Mouse (Mus musculus): ENCODE results near the gene Srcin1.
A peak's percentile ranks its signal among the peaks of the same experiment; 100 is the strongest.

Srcin1 gene

GRCm38 (mm10) chr11:97576136-97576906, at the start of gene Srcin1:
Srcin1 (minus strand) TSS chr11:97576186.
- DNase-seq (ENCODE audit: low spot score in 2 of 2), result peak; percentile 74 to 92

GRCm38 (mm10) chr11:97625551-97625950, 49.6 kb upstream of the Srcin1 start:
- DNase-seq (ENCODE audit: low spot score in 2 of 2), result no peak

GRCm38 (mm10) chr11:97623166-97623565, 47.2 kb upstream of the Srcin1 start:
- DNase-seq (ENCODE audit: low spot score in 2 of 2), result no peak

- peak; percentile 57 to 83 for DNase-seq (ENCODE audit: low spot score in 2 of 2)
Observed at GRCm38 (mm10) chr11:97622440-97622839, 46.5 kb upstream of the Srcin1 start.

- peak; percentile 74 to 92 for DNase-seq (ENCODE audit: low spot score in 2 of 2)
Observed at GRCm38 (mm10) chr11:97619391-97619795, 43.4 kb upstream of the Srcin1 start.

DNA sequence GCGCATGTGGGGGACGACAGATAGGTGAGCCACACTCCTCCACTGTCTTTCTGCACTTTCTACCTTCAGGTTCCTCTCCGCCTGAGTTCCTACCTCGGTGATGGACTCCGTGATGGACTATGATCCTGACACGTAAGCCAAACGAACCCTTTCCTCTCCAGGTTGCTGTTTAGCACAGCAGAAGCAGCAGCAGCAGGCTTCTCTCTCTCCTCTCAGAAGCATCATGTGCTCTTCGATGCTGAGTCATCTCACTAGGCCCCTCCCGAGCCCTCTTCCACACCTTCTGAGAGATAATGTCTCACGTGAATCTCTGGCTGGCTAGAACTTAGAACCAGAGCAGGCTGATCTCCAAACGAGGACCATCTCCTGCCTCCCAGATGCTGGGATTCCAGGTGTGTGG, 42.4 kb upstream of the Srcin1 start:
- DNase-seq (ENCODE audit: low spot score in 2 of 2), result no peak

GRCm38 (mm10) chr11:97615276-97615675, 39.3 kb upstream of the Srcin1 start:
- no peak for DNase-seq (ENCODE audit: low spot score in 2 of 2)

DNA sequence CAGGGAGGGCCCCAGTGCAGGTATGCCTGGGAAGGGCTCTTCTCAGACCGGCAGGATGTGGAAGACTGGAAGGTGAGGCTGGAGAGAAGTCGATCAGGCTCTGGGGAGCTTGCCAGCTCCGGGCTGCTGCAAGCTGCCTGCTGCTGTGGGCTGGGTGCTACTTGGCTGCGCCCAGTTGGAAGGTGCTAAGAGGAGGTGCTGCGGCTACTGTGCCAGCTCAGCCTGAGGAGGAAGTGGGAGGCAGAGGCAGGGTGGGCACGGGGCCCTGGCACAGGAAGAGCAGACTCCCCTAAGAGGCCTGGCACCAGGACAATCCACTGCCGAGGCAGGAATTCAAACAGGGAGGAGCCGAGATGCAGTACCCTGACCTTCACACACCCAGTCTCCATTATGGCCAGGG, 35.1 kb upstream of the Srcin1 start:
- no peak for DNase-seq (ENCODE audit: low spot score in 2 of 2)

DNA sequence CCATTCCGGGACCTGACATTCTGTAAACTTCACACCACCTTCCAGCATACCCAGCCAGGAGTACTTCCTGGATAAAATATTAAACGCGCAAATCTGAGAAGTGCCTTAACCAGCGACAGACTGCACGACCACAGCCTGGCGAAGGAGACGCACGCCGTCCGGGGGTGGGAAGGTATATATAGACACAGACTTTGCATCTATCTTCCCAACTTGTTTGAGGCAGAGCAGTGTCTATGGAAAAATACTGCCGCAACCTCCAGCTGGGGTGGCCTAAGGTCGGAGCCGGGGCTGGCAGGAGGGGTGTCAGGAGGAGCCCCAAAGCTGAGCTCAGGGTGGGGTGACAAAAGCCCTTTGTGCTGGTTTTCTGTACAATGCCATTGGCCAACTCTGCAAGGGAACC, 33.8 kb upstream of the Srcin1 start:
- no peak for DNase-seq (ENCODE audit: low spot score in 2 of 2)

GRCm38 (mm10) chr11:97608933-97609332, 32.9 kb upstream of the Srcin1 start:
- DNase-seq (ENCODE audit: low spot score in 2 of 2), result no peak

- DNase-seq (ENCODE audit: low spot score in 2 of 2), result no peak
Observed at GRCm38 (mm10) chr11:97607056-97607725, 31.2 kb upstream of the Srcin1 start.

- DNase-seq (ENCODE audit: low spot score in 2 of 2), result no peak
Observed at GRCm38 (mm10) chr11:97603891-97604290, 27.9 kb upstream of the Srcin1 start.

- DNase-seq (ENCODE audit: low spot score in 2 of 2), result no peak
Observed at GRCm38 (mm10) chr11:97602223-97602622, 26.2 kb upstream of the Srcin1 start.

DNA sequence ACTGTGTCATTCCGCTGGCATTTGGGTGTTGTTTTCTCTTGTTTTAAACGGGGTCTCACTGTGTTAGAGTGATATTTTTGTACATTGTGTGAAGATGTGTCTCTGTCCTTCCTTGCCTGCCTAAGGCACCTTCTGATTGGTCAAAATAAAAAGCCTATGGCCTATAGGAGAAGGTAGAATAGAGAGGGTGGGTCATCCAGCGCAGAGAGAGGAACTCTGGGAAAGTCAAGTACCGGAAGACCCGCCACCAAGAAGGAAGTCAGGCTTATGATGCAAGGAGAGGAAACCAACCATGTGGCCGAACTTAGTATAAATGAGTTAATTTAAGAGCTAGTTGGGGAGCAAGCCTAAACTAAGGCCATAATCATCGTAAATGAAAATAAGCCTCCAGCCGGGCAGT, 23.1 kb upstream of the Srcin1 start:
- no peak for DNase-seq (ENCODE audit: low spot score in 2 of 2)

DNA sequence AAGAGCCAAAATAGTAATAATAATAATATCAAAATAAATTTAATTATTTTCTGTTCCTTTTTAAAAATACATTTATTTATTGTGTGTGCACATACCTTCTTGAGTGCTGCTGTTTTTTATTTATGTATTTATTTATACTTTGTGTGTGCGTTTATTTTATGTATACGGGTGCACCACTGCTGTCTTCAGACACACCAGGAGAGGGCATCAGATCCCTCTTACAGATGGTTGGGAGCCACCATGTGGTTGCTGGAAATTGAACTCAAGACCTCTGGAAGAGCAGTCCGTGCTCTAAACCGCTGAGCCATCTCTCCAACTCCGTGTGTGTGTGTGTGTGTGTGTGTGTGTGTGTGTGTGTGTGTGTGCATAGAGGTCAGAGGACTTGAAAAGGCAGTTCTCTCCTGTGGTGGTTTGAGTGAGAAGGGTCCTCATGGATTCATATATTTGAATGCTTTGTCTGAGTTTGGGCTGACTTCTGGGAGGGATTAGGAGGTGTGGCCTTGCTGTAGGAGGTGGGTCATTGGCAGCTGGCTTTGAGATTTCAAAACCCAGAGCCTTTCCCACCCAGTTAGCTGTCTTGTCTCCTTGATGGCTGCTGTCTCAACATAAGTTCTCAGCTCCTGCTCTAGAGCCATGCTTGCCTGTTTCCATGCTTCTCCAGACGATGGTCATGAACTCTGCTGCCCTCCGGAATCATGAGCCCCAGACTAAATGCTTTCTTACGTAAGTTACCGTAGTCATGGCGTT, 22.1 kb upstream of the Srcin1 start:
- no peak for DNase-seq (ENCODE audit: low spot score in 2 of 2)

DNA sequence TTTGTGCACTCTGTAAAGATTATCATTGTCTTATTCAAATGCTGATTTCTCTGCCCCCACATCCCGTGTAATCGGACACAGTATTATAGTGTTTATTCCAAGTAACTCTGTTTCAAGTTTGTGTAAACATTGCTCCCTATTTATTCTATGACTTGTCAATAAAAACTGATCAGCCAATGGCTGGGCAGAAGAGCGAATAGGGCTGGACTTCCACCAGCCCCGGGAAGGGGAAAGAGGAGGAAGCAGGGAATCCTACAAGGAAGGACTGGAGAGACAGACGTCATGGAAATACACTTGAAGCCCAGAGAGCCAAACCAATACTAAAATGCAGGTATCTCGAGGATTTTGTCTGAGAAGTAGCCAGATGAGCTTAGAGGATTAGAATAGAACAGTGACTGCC, 18.1 kb upstream of the Srcin1 start:
- no peak for DNase-seq (ENCODE audit: low spot score in 2 of 2)

- DNase-seq (ENCODE audit: low spot score in 2 of 2), result no peak
Observed at GRCm38 (mm10) chr11:97591910-97592309, 15.9 kb upstream of the Srcin1 start.

DNA sequence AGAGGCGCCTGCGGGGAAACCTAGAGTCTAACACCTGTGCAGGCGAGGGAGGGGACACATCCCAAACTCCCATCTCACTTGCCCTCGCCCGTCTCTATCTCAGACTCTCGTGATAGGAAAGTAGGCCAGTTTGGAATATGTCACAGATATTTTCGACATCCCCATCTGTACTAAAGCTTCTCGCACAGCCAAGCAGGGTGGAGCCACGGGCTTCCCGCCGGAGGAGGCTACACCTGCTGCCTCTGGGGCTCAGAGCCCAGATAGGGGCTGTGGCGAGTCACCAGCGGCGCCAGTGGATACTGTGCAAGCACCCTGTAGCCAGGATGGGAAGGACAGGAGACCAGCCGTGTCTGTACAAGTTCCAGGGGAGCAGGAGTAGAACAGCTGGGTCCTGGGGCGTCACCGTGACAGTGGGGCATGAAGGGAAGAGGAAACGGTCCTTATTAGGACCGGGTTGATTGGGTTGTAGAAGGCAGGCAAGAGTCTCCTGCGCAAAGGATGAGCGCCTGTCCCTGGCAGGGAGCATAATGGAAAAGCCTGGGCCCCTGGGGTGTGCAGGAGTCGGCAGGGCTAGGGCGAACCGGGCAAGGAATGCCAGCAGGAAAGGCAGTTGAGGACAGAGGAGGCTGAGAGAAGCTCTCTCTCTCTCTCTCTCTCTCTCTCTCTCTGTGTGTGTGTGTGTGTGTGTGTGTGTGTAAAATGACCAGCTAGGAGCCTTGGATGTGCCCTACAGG, 14.4 kb upstream of the Srcin1 start:
- DNase-seq (ENCODE audit: low spot score in 2 of 2), result no peak

GRCm38 (mm10) chr11:97589216-97589615, 13.2 kb upstream of the Srcin1 start:
- DNase-seq (ENCODE audit: low spot score in 2 of 2), result no peak

DNA sequence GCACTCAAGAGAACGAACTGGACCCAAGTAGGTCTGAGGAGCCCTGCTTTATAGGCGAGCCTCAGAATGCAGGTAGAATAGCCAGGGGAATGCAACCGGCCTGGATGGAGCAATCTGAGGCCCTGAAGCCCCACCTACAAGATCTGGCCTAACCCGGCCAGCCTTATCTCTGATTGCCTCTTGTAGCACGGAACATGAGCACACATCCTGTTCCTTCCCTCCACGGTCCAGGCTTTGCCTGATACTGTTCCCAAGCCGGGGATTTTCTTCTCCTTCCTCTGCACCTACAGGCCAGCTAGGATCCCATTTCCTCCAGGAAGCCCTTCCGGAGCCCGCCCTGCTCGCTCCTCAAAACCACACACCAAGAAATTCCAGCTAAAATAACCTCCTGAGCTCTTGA, 9.9 kb upstream of the Srcin1 start:
- no peak for DNase-seq (ENCODE audit: low spot score in 2 of 2)

- DNase-seq (ENCODE audit: low spot score in 2 of 2), result no peak
Observed at GRCm38 (mm10) chr11:97584476-97584875, 8.5 kb upstream of the Srcin1 start.

Measured in cerebellum, postnatal 4 days (tissue).